Mouse (Mus musculus): ENCODE results near the gene Dnlz.

Gene Dnlz

GRCm38 (mm10) chr2:26357484-26357883 is 5.6 kb upstream of the Dnlz start:
- DNase-seq (ENCODE audit: inconsistent ontology term) = no peak

GRCm38 (mm10) chr2:26356678-26357077 is 4.8 kb upstream of the Dnlz start:
- DNase-seq (ENCODE audit: inconsistent ontology term) = no peak

GRCm38 (mm10) chr2:26356231-26356630 is 4.3 kb upstream of the Dnlz start:
- DNase-seq (ENCODE audit: inconsistent ontology term) = no peak

GRCm38 (mm10) chr2:26354401-26354800 is 2.5 kb upstream of the Dnlz start:
- DNase-seq (ENCODE audit: inconsistent ontology term) = no peak

GRCm38 (mm10) chr2:26353066-26353980 is 1.4 kb upstream of the Dnlz start:
- no peak for DNase-seq (ENCODE audit: inconsistent ontology term)

- DNase-seq (ENCODE audit: inconsistent ontology term) = no peak
Observed at GRCm38 (mm10) chr2:26352291-26352910, 491 bp upstream of the Dnlz start.

- no peak for DNase-seq (ENCODE audit: inconsistent ontology term)
Observed at GRCm38 (mm10) chr2:26348241-26348640, 3.7 kb downstream of the Dnlz start.

GRCm38 (mm10) chr2:26342609-26343490 is 9.1 kb downstream of the Dnlz start:
- no peak for DNase-seq (ENCODE audit: inconsistent ontology term)

- no peak for DNase-seq (ENCODE audit: inconsistent ontology term)
Observed at GRCm38 (mm10) chr2:26342044-26342443, 9.9 kb downstream of the Dnlz start.

GRCm38 (mm10) chr2:26341510-26341981 is 10.4 kb downstream of the Dnlz start:
- DNase-seq (ENCODE audit: inconsistent ontology term) = no peak

- no peak for DNase-seq (ENCODE audit: inconsistent ontology term)
Observed at GRCm38 (mm10) chr2:26339204-26339551, 12.7 kb downstream of the Dnlz start.

- peak; percentile 63 for DNase-seq (ENCODE audit: inconsistent ontology term)
Observed at GRCm38 (mm10) chr2:26338302-26339203, 13.4 kb downstream of the Dnlz start.

- DNase-seq (ENCODE audit: inconsistent ontology term) = no peak
Observed at GRCm38 (mm10) chr2:26330702-26331101, 21.2 kb downstream of the Dnlz start.

GRCm38 (mm10) chr2:26330056-26330468 is 21.8 kb downstream of the Dnlz start:
- DNase-seq (ENCODE audit: inconsistent ontology term) = peak; percentile 76

- peak; percentile 90 for DNase-seq (ENCODE audit: inconsistent ontology term)
Observed at GRCm38 (mm10) chr2:26329402-26329801, 22.5 kb downstream of the Dnlz start.

GRCm38 (mm10) chr2:26327852-26328251 is 24.1 kb downstream of the Dnlz start:
- no peak for DNase-seq (ENCODE audit: inconsistent ontology term)

GRCm38 (mm10) chr2:26325386-26326181 is 26.3 kb downstream of the Dnlz start:
- DNase-seq (ENCODE audit: inconsistent ontology term) = peak; percentile 58

GRCm38 (mm10) chr2:26324917-26325316 is 27.0 kb downstream of the Dnlz start:
- DNase-seq (ENCODE audit: inconsistent ontology term) = no peak

GRCm38 (mm10) chr2:26323589-26324325 is 28.2 kb downstream of the Dnlz start:
- no peak for DNase-seq (ENCODE audit: inconsistent ontology term)

Data from Muller cell, postnatal 12 days (primary cell).